Mouse (Mus musculus) T-helper 17 cell (primary cell): ENCODE data around the gene Ell.

Source experiments
- in situ Hi-C, 2 experiments: fragments of 300-600 bp; cut with MboI, MseI; formaldehyde crosslinking; loops; 1 replicate in 1 of 2; 2 replicates in 1 of 2; pipeline ENCODE4 v1.15.1; 2025; ENCODE audit warnings: high pct_unique_total_duplicates in 2 of 2

Gene Ell

DNA sequence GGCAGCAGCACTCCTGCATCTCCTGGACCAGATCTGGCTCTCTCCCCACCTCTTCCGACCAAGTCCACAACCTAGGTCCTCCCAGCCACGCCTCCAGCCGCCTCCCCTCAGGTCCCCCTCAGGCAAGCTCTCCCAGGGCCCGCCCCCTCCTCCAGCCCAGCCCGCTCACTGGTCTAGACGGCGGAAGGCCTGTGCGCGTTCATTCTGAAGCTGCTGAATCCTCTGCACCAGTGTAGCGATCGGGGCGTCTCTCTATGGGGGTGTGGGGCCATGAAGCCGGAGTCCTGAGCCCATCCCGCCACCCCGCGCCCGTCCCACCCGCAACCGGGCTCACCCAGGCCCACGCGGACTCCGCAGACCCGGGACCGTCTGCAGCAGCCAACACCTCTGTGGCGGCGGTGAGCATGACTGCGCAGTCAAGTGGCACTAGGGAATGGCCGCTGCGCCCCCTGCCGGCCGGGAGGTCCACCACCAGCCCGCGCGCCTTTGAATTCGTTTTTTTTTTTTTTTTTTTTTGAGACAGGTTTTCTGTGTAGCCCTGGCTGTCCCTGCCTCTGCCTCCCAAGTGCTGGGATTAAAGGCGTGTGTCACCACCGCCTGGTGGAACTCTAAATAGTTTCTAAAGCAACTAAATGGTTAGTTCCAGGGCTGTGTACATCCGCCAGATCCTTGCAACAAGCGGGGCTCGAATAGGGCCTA, 32.8 kb upstream of the Ell start, which contains the start of gene Rex1bd:
Rex1bd (minus strand) TSS at position 425 of the 699 bp plus-strand sequence.
- in situ Hi-C loops = loop anchor here in 1 of 2 experiments (10.0 kb wide), 1 partner anchor 92 kb away; no protein-coding TSS in a partner anchor

DNA sequence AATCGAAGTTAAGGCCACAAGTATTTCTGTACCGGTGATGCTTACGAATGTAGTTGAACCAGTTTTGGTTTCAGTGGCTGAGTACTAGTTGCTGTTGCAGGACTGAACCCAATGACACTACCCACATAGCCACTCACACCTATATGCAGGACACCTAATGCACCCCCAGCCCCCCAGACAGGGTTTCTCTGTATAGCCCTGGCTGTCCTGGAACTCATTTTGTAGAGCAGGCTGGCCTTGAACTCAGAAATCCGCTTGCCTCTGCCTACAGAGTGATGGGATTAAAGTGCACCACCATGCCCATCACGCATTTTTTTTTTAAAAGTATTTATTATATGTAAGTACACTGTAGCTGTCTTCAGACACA, 32.2 kb upstream of the Ell start:
- in situ Hi-C loops = loop anchor here in 1 of 2 experiments (10.0 kb wide), 1 partner anchor 92 kb away; no protein-coding TSS in a partner anchor

DNA sequence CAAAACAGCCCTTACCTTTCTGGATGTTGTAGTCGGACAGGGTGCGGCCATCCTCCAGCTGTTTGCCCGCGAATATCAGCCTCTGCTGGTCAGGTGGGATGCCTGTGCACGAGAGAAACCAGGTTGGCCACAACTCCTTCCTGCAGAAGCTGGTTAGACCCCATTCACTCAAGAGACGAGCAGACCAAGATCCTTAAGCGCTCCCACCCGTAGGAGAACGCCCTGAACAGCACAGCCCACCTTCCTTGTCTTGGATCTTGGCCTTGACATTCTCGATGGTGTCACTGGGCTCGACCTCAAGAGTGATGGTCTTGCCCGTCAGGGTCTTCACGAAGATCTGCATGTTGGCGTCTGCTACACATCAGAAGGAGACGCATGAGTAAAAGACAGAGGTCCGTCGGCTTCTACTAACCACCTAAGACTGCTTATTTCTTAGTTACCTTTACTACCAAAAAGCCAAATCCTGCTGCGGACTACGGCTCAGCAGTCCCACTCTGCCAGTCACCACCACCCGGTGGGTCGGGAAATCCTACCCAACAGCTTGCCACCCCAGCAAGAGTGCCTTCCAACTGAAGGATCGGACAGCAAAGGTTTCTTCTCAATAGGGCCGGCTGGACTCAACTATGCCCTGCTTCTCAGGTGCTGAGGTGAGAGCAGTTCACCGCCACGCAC, 29.8 kb upstream of the Ell start:
- in situ Hi-C loops = loop anchor here in 1 of 2 experiments (10.0 kb wide), 1 partner anchor 95 kb away; no protein-coding TSS in a partner anchor

DNA sequence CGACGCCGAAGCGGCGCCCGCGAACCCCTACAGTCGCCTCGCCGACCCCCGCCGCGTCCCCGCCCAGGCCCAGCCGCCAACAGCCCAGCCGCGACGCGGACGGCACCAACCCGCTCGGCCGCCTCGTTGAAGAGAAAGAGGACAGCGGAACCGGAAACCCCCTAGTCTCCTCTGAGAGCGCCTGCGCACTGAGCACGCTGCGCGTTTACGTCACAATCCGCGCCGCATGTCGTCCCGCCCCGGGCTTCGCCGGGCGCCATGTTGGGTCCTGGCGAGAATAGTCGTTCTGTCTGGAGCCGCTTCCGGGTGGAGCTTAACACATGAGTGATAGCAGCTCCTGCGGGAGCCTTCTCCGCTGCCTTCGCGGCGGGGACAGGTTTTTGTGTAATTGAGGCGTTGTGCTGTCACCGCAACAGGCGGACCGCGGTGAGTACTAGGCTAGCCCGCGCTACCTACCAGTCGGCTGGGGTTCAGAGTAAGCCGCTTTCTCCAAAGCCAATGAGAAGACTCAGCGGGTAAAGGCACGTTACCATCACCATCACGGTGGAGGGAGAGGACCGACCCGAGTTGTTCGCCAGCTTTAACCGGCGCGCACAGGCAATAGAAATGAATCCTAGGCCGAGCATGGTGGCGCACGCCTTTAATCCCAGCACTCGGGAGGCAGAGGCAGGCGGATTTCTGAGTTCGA, 28.9 kb upstream of the Ell start, which contains the start of gene Uba52:
Uba52 (minus strand) TSS at position 574 of the 688 bp plus-strand sequence.
- in situ Hi-C loops = loop anchor here in 1 of 2 experiments (5.0 kb wide), 1 partner anchor 92 kb away; no protein-coding TSS in a partner anchor

DNA sequence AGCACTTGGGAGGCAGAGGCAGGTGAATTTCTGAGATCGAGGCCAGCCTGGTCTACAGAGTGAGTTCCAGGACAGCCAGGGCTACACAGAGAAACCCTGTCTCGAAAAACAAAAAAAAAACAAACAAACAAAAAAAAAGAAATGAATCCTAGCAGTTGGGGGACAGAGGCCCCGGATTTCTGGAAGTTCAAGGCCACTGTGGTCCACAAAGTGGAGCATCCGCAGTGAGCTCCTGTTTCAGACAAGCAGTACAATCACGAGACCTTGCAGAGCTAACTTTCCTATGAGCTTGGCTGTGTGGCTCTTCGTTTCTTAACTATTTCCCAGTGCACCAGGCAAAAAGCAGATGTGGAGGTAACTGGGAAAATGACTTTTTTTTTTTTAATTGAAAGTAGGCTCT, 28.1 kb upstream of the Ell start:
- in situ Hi-C loops = loop anchor here in 1 of 2 experiments (5.0 kb wide), 1 partner anchor 91 kb away; no protein-coding TSS in a partner anchor

DNA sequence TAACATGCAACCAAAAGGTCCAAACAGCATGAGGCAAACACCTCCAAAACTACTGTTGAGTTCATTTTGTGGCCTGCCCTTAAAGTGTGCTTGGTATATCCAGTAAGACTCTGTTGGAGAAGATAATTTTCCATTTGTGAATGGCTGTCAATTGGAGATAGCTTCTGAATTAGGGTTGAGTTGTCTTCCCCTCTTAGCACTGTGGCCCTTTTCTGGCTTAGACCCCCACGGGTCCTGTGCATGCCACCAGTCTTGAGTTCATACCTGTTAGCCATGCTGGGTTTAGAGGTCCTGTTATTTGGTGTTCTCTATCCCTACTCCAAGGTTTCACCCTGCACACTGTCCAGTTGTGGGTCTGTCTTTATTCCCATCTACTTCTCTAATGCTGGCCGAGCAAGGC, 27.5 kb upstream of the Ell start:
- in situ Hi-C loops = loop anchor here in 1 of 2 experiments (5.0 kb wide), 1 partner anchor 91 kb away; no protein-coding TSS in a partner anchor

DNA sequence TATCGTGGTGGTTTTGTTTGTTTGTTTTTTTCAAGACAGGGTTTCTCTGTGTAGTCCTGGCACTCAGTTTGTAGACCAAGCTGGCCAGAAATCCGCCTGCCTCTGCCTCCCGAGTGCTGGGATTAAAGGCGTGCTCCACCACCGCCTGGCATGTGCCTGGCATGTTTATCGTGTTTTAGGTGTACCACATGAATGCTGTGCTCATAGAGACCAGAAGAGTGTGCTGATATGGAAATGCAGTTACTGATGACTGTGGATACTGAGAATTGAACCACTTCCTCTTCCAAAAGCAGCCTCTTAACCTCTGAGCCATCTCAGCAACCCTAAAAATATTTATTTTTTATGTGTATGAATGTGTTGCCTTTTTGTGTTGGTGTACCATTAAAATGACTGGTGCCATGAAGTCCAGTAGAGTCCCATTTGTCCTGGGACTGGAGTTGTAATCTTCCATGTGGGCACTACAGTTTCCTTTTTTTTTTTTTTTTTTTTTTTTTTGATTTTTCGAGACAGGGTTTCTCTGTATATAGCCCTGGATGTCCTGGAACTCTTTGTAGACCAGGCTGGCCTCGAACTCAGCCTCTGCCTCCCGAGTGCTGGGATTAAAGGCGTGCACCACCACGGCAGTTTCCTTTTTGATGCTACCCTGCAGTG, 26.9 kb upstream of the Ell start:
- in situ Hi-C loops = loop anchor here in 1 of 2 experiments (5.0 kb wide), 1 partner anchor 90 kb away; no protein-coding TSS in a partner anchor

DNA sequence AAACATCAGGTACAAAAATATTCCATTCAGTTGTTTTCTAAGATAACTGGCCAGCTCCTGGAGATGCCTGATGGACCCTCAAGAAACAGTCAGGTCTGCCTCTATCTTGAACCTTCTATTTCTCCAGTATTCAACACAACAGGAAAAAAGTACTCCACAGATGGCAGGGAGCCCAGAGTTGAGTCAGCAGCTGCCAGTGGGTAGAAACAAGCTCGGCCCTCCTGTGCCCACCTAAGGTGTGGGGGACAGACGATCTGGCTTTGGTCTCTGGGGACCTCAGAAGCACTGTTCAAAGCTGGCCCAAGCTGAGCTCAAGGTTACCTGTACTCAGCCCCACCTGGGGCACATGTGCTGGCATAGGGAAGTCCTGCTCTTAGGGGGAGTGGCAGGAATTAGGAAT, 25.8 kb upstream of the Ell start:
- in situ Hi-C loops = loop anchor here in 1 of 2 experiments (5.0 kb wide), 1 partner anchor 89 kb away; no protein-coding TSS in a partner anchor

DNA sequence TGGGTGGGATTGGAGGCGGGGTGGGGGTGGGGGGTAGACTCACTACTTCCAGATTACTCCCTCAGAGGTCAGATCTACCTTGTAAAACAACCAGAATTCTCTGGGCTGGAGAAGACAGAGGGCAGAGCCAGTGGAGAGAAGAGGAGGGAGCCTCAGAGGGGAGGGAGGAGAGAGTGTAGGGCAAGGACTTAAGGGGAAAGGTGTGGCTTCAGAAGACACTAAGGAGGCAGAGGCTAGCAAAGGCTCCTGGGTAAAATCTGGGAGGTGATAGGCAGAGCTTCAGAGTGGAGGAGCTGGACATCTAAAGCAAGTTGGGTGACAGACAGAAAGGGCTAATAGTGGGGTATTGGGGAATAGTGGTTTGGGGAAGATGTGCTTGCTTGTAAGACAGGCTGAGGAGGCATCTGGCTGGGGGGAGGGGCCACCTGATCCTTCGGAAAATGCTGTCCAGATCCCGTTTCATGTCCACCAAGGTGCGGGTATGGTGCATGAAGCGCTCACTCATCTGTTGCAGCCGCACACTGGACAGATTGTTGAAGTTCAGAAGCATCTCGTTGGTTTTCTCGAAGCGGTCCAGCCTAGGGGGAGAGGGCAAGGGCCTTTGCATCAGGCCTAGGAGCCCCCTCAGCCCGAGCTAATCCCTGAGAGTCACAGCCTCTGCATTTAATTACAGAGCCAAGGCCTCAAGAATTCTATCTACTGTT, 21.2 kb upstream of the Ell start:
- in situ Hi-C loops = no loop called here

DNA sequence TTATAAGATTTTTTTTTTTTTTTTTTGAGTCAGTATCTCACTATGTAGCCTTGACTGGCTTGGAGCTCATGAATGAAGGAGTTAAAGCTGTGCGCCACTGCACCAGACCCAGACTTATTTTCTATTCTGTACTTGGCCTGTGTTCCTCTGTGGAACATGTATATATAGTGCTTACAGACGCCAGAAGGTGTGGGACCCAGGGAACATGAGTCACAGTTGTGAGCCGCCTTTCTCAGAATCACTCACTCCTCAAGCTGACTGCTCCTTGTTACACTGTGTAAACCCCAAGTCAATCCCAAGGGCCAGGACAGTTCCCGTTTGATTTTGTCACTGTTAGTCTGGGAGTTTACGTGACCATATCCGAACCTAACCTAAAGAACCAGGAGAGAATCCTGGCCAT, 20.2 kb upstream of the Ell start:
- in situ Hi-C loops = no loop called here

DNA sequence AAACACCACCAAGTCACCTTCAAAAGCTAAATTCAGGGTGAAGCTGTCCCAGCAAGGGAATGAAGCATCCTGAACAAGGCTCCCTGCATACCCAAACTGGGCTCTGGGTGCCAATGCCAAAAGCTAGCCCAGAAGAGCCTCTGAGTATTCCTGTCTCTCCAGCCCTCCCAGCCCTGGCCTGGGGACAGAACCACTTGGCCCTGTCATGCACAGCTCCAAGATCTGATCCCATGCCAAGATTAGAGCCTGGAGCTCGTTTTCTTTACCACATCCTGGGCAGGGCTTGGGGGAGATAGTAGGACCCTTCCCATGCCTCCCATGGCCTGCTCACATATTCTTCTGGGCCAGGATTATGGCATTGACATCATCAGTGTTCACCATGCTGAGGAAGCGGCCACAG, 19.7 kb upstream of the Ell start:
- in situ Hi-C loops = no loop called here

DNA sequence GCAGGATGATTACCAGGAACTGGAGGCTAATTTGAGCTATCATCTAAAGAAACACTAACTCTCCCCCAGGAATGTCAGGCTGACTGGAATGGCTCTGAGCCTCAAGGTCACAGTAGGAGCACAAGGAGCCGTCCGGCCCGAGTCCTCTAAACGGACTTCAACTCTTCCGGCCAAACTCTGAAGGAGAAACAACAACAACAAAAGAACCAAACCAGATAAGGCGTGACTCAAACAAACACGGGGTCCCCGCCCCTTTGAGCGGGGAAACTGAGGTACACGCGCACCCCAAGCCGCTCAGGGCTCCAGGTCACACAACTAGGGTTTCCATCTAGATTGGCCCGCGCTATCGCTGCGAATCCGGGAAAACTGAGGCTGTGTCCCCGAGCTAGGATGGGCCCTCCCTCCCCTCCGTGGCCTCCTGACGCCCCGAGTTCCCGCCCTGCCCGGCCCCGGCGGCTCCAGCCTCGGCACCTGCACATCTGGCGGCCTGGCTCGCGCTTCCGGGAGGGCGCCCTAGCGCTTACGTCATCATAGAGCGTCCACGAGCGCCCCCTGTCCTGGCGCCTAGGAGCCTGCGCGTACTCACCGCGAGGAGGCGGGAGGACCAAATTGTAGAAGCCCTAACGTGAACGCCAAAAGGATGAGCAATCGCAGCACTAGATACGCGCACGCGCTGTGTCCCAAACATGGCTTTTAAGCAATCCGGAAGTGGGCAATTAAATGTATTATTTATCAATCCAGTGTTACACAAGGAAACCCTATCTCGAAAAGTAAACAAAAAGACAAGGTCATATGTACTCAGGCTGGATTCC, 16.5 kb upstream of the Ell start:
- in situ Hi-C loops = no loop called here

DNA sequence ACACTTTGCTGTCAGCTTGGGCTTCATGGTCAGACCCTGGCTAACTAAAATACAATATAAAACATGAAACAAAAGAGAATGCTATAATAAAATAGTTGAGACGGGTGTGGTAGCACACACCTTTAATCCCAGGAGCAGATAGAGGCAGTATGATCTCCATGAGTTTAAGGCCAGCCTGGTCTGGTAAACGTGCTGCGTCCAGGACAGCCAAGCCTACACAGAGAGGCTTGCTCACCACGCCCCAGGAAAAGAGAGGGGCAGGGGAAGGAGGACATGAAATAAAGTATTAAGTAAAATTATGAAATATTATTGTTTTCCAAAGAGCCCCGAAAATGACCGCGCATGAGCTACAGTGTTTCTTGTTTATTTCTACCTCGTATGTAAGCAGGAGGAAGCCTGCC, 12.1 kb upstream of the Ell start:
- in situ Hi-C loops = no loop called here

DNA sequence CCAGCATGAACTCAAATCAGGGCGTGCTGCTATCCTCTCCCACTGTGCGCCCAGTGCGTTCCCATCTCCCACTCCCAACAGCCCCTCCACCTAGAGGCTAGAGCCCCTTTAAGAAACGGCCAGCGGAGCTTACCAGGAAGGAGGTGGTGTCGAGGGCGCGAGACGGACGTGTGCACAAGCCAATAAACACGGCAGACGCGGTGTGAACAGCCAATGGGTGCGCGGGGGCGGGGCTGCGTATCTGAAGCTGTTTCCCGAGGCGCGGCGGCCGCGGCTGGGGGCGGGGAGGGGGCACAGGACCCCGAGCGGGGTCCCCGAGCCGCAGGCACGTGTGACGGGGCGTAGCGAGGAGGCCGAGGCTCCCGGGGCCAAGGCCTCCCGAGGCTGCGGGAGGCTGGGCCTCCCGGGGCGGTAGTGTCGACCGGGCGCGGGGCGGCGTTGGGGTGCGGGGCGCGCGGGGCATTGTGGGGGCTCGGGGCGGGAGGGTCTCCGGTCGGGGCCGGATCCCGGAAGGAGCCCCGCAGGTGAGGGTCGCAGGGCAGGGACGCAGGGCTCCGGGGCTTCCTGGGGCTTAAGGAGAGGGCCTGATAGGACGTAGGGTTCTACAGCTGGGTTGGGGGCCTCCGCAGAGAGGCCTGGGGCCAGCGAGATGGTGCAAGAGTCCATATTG, 11.6 kb upstream of the Ell start, which contains the start of the genes Fkbp8 and Kxd1:
Fkbp8 (plus strand) TSS at position 213 of the 670 bp plus-strand sequence.
Kxd1 (minus strand) TSS at position 445 of the 670 bp plus-strand sequence.
- in situ Hi-C loops = no loop called here

DNA sequence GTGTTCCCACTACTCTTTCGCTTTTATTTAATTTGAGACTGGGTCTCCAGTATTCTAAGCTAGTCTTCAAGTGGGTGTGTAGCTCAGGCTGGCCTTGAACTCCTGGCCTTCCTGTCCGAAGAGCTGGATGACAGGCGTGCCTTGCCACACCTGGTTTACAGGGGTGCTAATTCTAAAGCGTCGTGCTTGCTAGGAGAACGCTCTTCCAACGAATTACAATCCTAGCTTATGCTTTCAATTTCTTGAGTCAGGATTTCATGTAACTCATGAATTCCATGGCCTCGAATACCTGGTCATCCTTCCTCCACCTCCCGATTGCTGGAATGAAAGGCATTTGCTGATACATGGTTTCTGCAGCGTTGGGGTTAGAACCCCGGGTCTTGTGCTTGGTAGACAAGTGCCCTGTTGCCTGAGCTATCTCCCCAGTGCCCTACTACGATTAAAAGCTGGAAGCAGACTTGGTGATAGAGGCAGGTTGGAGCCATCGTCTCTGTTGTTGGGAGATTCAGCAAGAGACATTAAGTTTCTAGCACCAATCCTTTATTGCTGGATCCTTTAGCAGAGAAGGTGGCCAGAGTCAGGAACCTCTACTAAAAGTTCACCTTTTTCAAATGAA, 11.0 kb upstream of the Ell start:
- in situ Hi-C loops = no loop called here

DNA sequence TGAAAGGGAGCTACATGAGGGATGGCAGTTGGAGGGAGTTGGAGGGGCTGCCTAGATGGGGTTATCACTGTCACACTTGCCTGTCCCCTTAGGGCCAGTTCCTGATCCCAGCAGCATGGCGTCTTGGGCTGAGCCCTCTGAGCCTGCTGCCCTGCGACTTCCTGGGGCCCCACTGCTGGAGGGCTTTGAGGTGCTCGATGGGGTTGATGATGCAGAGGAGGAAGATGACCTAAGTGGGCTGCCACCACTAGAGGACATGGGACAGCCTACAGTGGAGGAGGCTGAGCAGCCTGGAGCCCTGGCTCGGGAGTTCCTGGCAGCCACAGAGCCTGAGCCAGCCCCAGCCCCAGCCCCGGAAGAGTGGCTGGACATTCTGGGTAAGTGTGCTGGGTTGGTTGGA, 10.0 kb upstream of the Ell start:
- in situ Hi-C loops = no loop called here

DNA sequence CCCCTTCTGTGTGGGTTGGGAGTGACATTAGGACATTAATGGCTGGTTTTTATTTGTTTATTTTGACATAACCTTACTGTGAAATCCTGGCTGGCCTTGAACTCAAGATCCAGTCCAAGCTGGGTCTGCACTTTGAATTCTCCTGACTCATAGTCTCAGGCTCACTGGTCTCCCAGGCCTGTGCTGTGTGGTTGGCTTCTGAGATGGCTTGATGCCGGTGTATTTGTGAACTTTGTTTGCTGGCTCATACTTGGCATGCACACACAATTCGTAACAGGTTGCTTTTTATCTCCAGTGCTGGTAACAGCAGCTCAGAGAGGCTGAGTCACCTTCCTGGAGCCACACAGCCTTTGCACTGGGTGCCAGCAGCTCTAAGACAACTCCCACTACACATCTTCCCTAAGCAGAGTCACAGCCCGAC, 9.5 kb upstream of the Ell start:
- in situ Hi-C loops = no loop called here

DNA sequence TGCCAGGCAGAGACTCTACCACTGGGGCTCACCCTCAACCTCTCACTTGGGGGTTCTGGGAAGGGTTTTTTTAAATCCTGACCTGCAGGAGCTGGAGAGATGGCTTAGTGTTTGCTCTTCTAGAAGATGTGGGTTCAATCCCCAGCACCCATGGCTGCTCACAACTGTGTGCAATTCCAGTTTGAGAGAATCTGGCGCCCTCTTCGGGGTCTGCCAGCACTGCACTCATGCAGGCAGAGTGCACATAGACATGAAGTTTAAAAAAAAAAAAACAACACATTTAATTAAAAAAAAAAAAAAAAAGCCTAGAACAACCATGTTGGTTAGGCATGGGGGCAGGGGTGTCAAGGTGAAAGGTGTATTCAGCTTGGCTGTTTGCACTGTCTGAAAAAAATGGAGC, 8.9 kb upstream of the Ell start:
- in situ Hi-C loops = no loop called here

DNA sequence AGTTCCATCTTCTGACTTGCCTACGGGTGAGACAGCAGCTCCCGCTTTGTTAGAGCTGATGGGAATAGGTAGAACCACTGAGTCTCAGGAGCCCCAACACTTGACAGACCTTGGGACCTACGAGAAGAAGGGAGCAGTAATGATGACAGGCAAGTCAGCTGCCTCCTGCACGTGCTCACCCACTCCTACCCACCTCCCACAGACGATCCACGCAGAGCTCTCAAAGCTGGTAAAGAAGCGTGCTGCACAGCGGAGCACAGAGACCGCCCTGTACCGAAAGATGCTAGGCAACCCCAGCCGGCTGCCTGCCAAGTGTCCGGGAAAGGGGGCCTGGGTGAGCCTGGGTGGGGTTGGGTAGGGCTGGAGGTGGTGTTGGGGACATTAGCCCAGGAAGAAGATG, 5.0 kb upstream of the Ell start:
- in situ Hi-C loops = no loop called here
